Mouse (Mus musculus): ENCODE measurements around the gene Btnl6.
"Not testable (repeated sequence)": the region's sequence is repeated elsewhere in the genome, so short reads cannot be mapped to it uniquely, and the experiment has no call there.

Gene Btnl6

GRCm38 (mm10) chr17:34517252-34517651 lies at the start of gene Btnl6:
Gene Btnl6 (minus strand): TSS chr17:34517352.
- no peak for DNase-seq

GRCm38 (mm10) chr17:34564796-34565195 lies 47.6 kb upstream of the Btnl6 start:
- DNase-seq = no peak

GRCm38 (mm10) chr17:34564003-34564421 lies 46.9 kb upstream of the Btnl6 start, which contains the start of gene Notch4:
Gene Notch4 (plus strand): TSS chr17:34564268.
- peak; percentile 25 for DNase-seq

DNA sequence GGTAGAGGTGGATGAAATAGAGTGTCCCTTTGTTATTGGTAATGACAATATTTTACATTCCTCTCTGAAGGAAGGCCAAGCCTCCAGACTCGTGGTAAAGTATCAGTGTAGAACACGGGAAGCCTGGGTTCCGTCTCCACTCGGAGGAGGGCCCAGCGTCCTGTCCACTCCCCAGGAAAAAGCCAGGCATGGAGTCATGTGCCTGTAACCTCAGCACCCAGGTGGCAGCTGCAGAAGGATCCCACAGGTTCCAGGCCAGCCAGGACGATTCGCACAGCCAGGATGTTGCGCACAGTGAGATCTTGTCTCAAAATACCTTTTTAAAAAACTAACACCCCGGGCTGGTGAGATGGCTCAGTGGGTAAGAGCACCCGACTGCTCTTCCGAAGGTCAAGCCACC lies 46.2 kb upstream of the Btnl6 start:
- no peak for DNase-seq

DNA sequence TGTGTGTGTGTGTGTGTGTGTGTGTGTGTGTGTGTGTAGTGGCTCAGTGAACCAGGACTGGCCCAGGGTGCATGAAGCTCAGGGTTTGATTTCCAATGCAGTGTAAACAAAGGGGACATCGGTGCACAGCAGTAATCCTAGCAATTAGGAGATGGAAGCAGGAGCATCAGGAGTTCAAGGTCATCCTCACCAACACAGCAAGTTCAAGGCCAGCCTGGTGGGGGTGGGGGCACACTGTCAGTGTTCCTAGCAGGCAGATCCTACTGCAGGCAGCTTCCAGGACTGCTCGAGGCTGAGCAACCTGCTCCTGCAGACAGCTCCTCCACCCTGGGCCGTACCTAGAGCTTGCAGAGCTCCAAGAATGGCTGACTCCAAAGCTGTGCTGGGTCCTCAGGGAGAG lies 45.4 kb upstream of the Btnl6 start:
- no peak for DNase-seq

GRCm38 (mm10) chr17:34561200-34561599 lies 44.0 kb upstream of the Btnl6 start:
- DNase-seq = peak; percentile 38

- DNase-seq = no peak
Observed at GRCm38 (mm10) chr17:34560438-34560837, 43.3 kb upstream of the Btnl6 start.

DNA sequence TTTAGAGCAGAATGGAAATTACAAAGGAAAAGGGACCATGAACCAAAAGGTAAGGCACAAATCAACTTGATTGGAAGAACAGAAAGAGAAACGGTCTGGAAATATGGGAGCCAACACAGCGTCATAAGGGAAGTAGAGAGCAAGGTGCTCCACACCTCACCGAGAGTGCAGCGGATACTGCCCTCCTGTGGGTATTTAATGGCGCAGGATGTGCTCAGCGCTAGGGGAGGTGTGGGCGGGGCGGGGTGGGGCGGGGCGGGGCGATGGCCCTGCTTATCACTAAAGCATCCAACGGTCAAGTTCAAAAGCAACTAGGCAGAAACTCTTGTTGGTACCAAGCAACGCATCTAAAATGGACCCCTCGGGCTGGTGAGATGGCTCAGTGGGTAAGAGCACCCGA lies 42.7 kb upstream of the Btnl6 start:
- DNase-seq = peak; percentile 65

GRCm38 (mm10) chr17:34559116-34559515 lies 42.0 kb upstream of the Btnl6 start:
- DNase-seq = no peak

- DNase-seq = no peak
Observed at GRCm38 (mm10) chr17:34557411-34557810, 40.3 kb upstream of the Btnl6 start.

DNA sequence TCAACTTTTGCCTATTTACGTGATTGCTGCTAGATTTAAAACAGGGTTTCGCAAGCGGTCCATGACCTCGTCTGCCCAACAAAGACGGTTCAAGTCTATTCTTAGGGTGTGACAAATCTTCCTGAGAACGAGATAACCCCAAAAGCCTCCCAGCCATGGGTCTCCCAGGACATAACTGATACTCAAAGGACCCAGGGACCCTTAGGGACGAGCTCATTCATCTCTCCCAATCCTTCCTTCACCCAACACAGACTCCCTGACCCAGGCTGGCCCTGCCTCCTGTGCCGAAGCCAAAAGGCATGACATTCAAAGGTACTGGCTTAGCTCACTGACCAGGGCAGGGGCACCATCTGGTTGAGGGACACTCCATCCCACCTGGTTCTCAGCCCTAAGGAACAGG lies 39.3 kb upstream of the Btnl6 start:
- no peak for DNase-seq

DNA sequence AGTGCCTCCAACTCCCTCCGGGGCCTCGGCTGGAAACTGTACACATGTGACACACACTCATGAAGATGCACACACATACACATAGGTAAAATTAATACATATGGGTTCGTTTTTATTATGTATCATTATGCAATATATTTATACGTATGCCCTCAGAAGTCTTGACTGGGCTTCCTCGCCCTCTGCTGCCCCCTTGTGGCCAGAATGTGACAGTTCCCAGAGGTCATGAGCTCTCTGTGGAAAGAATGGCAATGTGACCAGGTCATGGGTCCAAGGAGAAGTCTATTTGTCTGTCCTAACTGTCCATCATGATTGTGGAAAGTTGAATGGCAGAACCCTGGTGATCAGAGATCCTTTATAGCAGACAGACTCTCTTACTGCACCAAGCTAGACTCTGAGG lies 38.3 kb upstream of the Btnl6 start:
- peak; percentile 82 for DNase-seq

DNA sequence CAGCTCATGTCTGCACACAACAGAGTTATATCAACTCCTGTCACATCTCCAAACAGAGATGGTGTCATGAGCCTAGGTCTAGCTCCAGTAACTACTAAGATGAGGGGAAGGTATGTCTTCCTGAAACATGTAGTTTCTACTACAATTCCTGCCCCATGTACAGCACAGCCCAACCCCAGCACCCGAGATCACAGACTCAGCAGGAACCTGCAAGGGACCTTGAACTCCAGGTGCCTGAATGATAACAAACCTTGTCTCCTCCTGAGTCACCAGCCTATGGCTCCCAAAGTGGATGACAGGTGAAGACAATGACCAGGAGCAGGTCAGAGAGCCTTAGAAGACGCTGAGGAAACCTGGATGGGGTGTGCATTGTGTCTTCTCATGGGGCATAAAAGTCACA lies 32.7 kb upstream of the Btnl6 start:
- DNase-seq = no peak

GRCm38 (mm10) chr17:34549156-34549555 lies 32.0 kb upstream of the Btnl6 start:
- DNase-seq = no peak

- no peak for DNase-seq
Observed at GRCm38 (mm10) chr17:34547601-34548000, 30.4 kb upstream of the Btnl6 start.

GRCm38 (mm10) chr17:34546797-34547196 lies 29.6 kb upstream of the Btnl6 start:
- no peak for DNase-seq

- not testable (repeated sequence) for DNase-seq
Observed at GRCm38 (mm10) chr17:34543567-34543966, 26.4 kb upstream of the Btnl6 start.

GRCm38 (mm10) chr17:34532671-34533070 lies 15.5 kb upstream of the Btnl6 start:
- DNase-seq = no peak

GRCm38 (mm10) chr17:34519001-34519400 lies 1.8 kb upstream of the Btnl6 start:
- no peak for DNase-seq

GRCm38 (mm10) chr17:34518571-34518970 lies 1.4 kb upstream of the Btnl6 start:
- not testable (repeated sequence) for DNase-seq

DNA sequence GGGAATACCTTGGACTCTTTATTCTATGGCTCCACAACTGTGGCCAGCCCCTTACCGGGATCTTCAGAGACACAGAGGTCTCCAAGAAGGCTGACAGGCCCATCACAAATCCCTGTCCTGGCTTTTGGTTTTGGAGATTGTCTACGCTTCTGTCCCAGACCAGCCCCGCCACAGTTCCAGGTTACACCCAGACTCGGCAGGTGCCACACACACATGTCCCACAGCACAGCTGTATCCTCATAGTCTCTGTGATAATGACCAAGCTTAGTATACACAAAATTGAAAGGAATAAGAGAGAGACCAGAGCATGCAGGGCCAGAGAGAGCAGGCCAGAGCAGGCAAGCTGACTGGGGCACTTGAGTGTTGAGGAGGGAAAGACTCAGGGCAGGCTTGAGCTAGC lies 643 bp upstream of the Btnl6 start:
- no peak for DNase-seq

DNA sequence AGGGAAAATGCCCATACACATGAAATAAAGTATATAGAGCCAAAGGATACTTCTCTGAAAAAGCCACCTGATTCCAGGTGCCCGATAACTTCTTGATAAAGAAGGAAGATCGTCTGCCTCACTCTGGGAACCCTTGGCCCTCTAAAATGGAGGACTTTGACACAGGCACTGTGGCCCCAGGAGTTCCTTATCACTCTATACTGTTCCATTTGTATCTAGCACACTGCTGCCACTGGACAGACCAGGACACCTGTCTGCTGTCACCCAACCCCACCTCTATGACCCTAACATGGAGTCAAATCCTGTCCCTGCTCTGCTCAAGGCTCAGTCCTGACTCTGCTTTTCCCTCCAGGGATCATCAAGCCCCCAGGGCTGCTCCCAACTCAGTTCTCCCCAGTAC lies 638 bp downstream of the Btnl6 start:
- DNase-seq = no peak

- DNase-seq = not testable (repeated sequence)
Observed at GRCm38 (mm10) chr17:34511723-34512122, 5.4 kb downstream of the Btnl6 start.

DNA sequence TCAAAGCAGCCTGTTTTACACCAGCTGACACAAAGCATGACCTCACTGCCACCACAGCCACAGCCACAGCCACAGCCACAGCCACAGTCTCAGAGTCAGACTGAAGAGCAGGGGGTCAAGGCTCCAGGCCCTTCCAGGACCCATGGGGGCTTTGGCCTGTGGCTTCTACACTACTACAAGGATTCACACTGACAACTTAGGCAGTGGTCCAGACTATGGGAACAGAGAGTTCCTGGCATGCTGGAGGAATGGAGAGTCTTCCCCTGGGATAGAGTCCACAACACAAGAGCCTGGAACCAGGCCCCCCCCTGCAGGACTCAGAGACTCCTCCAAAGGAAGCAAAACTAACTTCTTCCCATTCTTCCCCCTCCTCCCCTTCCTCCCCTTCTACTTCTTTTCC lies 9.6 kb downstream of the Btnl6 start:
- DNase-seq = no peak

DNA sequence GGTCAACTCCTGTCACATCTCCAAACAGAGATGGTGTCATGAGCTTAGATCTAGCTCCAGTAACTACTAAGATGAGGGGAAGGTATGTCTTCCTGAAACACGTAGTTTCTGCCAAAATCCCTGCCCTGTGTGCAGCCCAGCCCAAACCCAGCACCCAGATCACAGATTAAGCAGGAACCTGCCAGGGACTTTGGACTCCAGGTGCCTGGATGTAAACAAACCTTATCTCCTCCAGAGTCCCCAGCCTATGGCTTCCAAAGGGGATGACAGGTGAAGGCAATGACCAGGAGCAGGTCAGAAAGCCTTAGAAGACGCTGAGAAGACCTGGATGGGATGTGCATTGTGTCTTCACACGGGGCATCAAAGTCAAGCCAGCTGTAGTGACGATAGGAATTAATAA lies 19.4 kb downstream of the Btnl6 start:
- not testable (repeated sequence) for DNase-seq

DNA sequence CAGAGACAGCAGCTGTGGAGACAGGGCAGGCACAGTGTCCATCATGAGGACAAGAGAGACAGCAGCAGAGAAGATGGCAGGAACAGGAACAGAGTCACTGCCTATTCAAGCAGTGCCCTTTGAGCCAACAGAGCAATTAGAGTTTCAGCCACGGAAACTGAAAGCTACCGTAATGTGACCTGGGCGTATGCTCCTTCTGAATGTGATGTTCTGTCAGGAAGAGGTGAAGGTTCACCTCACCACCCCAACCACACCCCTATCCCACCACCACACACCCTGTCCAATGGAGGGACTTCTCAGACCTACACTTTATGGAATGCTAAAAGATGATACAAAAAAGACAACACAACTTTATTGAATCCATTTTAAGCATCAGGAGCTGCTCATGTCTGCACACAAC lies 19.8 kb downstream of the Btnl6 start:
- DNase-seq = not testable (repeated sequence)

All from liver (tissue).